Mouse (Mus musculus): ENCODE data around the gene Gabra3.

Gene Gabra3

DNA sequence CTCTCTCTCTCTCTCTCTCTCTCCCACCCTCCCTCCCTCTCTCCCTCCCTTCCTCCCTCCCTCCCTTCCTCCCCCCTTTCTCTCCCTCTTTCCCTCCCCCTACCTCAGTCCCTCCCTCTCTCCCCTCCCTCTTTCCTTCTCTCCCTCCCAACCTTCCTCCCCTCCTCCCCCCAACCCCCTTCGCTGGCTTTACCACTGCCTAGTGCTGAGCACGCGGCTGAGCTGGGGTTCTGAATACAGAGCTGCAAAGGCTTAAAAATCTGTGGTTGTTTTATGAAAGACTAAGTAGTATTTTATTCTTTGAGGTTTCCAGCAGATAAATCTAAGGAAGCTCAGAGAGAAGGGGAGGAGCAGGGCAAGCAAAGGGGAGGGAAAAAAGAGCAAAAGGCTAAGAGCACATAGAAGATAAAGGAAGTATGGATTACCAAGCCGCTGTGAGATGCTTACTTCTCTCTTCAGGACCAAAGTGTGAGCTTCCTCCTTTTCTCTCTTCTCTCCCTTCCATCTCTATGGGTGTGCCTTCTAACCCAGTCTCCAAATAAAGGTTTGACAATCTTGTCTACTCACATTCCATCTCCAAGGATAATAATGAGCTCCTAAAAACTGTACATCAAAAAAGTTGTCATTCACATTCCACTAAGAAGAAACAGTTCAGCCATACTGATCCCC is at the start of gene Gabra3:
Gene Gabra3 (minus strand): TSS at position 619 of the 669 bp plus-strand sequence.
- DNase-seq (ENCODE audit: low spot score) = no peak

DNA sequence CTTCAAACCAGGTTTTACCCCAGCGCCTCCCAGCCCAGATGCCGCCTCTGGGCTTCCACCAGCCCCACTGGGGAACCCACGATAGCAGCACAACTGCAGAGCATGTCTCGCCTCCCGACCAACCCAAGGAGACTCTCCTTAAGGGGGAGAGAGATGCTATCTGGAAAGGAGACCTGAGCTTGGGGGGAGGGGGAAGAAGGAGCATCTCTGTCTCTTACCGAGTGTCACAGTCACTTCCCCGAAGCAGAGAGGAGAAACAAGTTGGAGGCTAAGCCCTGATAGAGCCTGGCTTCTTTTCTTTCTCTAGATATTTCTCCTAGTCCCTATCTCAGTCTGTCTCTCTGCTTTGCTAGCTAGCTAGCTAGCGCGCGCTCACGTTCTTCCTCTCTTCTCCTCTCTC is 859 bp downstream of the Gabra3 start:
- DNase-seq (ENCODE audit: low spot score) = no peak

DNA sequence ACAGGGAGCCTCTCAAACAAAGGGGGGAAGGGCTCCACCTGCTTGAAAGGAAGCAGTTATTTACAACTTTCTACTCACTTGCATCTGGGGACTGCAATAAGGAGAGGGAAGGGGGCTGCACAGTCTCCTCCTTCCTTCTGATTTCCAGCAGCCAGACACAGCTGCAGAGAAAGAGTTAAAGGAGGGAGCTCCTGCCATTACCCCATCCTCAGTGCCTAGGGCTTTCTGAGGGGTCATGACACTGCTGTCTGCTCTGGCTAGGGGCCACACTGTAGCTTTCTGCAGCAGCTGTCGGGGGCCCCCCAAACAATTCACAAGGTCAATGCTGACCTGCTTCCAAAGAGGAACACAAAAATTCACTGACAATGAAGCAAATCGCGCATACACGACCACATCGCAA is 1.3 kb downstream of the Gabra3 start:
- DNase-seq (ENCODE audit: low spot score) = no peak

DNA sequence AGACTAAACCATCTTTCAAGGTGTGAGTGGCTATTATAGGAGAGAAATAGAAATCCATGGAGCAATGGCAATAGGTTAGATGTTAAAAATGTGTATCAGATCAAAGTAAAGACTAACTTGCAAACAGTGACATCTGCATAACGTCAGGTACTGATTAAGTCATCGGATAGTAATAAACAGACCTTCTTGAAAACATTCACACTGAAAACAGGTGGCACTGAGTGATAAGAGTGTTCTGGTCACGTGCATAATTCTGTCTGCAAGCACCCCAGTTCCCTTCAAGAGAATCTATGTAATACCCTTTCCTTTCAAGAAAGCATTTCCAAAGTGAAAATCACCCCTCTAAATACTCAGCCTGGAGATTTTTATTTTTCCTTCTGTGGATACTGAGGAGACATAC is 6.0 kb downstream of the Gabra3 start:
- DNase-seq (ENCODE audit: low spot score) = no peak

DNA sequence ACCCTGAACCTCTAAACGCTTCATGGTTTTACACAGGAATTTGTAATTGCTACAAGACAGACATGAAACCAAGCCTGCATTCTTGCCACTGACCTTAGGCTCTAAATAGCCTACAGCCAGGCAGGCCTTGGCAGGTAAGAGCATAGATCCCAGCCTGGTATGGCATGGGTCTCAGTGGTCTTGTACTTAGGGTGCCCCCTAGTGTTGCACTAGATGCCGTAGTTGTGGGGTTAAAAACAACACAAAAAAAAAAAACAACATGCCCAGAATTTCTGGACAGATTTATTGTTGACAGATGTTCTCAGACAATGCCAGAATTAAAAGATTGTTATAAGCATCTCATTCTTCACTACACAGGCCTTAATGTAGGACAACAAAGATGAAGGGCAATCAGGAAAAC is 12.0 kb downstream of the Gabra3 start:
- DNase-seq (ENCODE audit: low spot score) = no peak

DNA sequence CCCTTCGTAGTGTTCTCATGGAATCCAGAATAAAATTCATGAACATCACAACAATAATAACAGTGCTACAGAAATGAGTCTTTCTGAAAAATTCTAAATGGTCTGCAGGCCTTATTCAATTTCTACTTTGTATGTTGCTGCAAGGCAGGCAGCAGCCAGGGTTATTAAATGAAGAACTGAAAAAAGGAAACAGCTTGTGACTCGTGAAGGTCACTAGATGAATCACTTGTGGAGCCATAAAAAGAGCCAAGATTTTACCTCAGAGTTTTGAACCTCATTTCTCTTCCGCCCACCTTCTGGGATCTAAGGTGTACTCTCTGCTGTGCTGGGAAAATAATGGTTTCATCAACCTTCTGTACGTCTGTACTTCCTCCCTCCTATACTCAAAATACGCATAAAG is 159.4 kb downstream of the Gabra3 start:
- DNase-seq (ENCODE audit: low spot score) = no peak

DNA sequence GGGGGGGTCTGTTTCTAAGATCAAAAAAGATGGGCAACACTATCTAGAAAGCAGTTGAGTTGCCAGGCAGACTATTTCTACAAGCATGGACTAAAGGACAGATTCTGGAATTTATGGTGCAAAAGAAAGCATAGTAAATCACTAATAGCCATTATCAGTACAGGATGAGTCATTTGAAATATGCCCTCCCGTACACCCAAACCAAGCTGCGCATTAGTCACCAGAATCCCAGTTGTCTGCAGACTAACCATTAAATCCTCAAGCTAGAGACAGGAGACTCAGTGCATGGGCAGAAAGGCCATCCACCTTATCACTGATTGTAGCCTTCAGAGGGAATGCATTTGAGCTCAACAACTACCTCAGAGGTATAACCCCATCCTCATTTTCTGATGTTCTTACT is 166.8 kb downstream of the Gabra3 start:
- no peak for DNase-seq (ENCODE audit: low spot score)

DNA sequence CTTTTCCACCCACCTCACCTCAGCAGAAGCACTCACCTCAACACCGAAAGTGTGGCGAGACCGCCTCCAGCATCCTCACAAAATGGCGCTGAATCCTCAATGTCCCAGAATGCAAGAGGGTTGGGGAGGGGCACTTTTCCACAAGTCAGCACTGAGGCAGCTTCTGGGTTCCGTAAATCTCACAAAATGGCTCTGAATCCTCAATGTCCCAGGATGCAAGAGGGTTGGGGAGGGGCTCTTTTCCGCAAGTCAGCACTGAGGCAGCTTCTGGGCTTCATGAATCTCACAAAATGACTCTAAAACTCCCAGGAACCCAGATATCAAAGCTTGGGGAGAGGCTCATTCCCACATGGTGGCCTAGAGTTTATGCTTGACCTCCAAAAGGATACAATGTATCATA is 269.9 kb downstream of the Gabra3 start, which contains the start of gene Magea10:
Gene Magea10 (minus strand): TSS at position 101 of the 400 bp plus-strand sequence.
- no peak for DNase-seq (ENCODE audit: low spot score)
